Mouse (Mus musculus) liver, embryonic 14.5 days (tissue): Measurements from ENCODE around the gene Tmem208.

ENCODE experiments used
- CTCF ChIP-seq: IDR thresholded peaks from 2 replicates; pipeline ENCODE4 v1.5.1; 2016; ENCODE audit warnings: antibody characterized with exemption, low read depth, control low read depth
- EP300 ChIP-seq: IDR thresholded peaks from 2 replicates; pipeline ENCODE4 v1.6.1; 2016; ENCODE audit warnings: antibody characterized with exemption, low read depth

DNA sequence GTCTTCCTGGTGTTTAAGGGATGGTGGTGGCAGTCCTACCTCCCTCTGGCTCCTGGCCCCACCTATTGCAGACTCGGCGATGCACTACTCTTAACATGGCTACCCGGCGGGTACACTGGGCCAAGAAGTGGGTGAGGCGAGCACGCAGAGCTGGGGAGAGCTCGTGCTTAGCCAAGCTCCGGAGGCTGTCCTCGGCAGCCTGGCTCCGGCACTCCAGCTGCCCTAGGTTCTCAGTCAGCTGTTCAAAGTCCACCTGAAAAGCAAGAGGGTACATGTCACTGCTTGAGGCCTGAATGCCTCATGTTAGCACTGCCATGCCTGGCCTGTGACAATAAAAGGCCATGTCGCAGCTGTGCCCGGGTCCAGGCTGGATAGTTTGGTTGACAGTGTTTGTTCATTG is 4.2 kb downstream of the Tmem208 start:
- TF ChIP-seq CTCF (no peak), EP300 (no peak)
